Mouse (Mus musculus) forebrain, embryonic 14.5 days (tissue): ENCODE data around the gene Fam219a. TPM values are rescaled to one million over a fixed set of nuclear protein-coding genes. Genes with fewer than 3 reads are reported as not detected.

Source experiments
- polyA plus RNA-seq: library from polyadenylated mRNA; unstranded; fragments of >200 nt; fragmentation: Nextera tagmentation; extraction: Ambion mirVana; gene quantifications from 2 replicates; pipeline ENCODE4 v1.2.1, GENCODE M21; 2014

Fam219a gene
- polyA plus RNA-seq, 1 experiment from 2014 or later: 10.4 TPM

Other genes starting within 250 kb of the Fam219a start
- gene Ubap1, start 220.5 kb downstream of the Fam219a start, polyA plus RNA-seq: 59.6 and 74.9 TPM in 2 replicates
- gene Kif24, start 104.7 kb downstream of the Fam219a start, polyA plus RNA-seq: 3.0 and 4.1 TPM in 2 replicates
- 80.2 and 82.0 TPM in 2 replicates for gene Nudt2, start 104.4 kb downstream of the Fam219a start, polyA plus RNA-seq
- gene AI464131, start 66.5 kb downstream of the Fam219a start, polyA plus RNA-seq: 2.4 and 2.6 TPM in 2 replicates
- gene 1110017D15Rik, start 52.2 kb downstream of the Fam219a start, polyA plus RNA-seq: 10.5 and 11.1 TPM in 2 replicates
- 1.4 and 1.6 TPM in 2 replicates for gene Dnaic1, start 237 bp upstream of the Fam219a start, polyA plus RNA-seq
- 64.7 and 73.9 TPM in 2 replicates for gene Enho, start 70.8 kb upstream of the Fam219a start, polyA plus RNA-seq
- 12.6 and 12.7 TPM in 2 replicates for gene Cntfr, start 127.6 kb upstream of the Fam219a start, polyA plus RNA-seq
- 23.9 and 24.3 TPM in 2 replicates for gene Il11ra1, start 130.5 kb upstream of the Fam219a start, polyA plus RNA-seq
- gene Rpp25l, start 144.0 kb upstream of the Fam219a start, polyA plus RNA-seq: 72.2 and 83.3 TPM in 2 replicates
- gene Dctn3, start 153.6 kb upstream of the Fam219a start, polyA plus RNA-seq: 301 and 330 TPM in 2 replicates
- gene Arid3c, start 161.6 kb upstream of the Fam219a start, polyA plus RNA-seq: 0.12 and 0.15 TPM in 2 replicates
- gene Galt, start 185.7 kb upstream of the Fam219a start, polyA plus RNA-seq: 23.4 and 25.2 TPM in 2 replicates
- 49.8 and 54.2 TPM in 2 replicates for gene Sigmar1, start 186.6 kb upstream of the Fam219a start, polyA plus RNA-seq
- gene Ccl27a, start 204.7 kb upstream of the Fam219a start, polyA plus RNA-seq: 195 and 200 TPM in 2 replicates